Mouse (Mus musculus) brain, embryonic 14.5 days (tissue): Measurements from ENCODE around the gene Rgl1. TPM values are rescaled to one million over a fixed set of nuclear protein-coding genes. Genes with fewer than 3 reads are reported as not detected.

Experiments
- DNase-seq: peaks from one replicate; pipeline ENCODE4 v3.0.0-alpha.2; 2011; ENCODE audit warnings: low read depth
- CTCF ChIP-seq: fragments of 200-500 bp; IDR thresholded peaks from 2 replicates; pipeline ENCODE4 v1.5.1; 2012; ENCODE audit warnings: inconsistent platforms, mild to moderate bottlenecking, moderate library complexity, borderline replicate concordance; ENCODE audit not compliant: insufficient read depth, insufficient read length; ENCODE audit errors: extremely low read depth
- POLR2A ChIP-seq: fragments of 200-500 bp; IDR thresholded peaks from 2 replicates; pipeline ENCODE4 v1.6.1; 2012; ENCODE audit warnings: mild to moderate bottlenecking, inconsistent platforms, borderline replicate concordance; ENCODE audit not compliant: poor library complexity, insufficient read depth, insufficient read length, severe bottlenecking; ENCODE audit errors: extremely low read depth
- polyA plus RNA-seq: library from polyadenylated mRNA; depleted of rRNA; stranded (reverse); fragments of >200 nt; gene quantifications from 2 replicates; pipeline ENCODE4 v1.2.3, GENCODE M21; 2012

Rgl1 gene
- polyA plus RNA-seq, 1 experiment = 14.1 TPM

- DNase-seq = no peak
- no peak for TF ChIP-seq CTCF
Measured at GRCm38 (mm10) chr1:152697341-152697740, 68.8 kb downstream of the Rgl1 start.

GRCm38 (mm10) chr1:152695491-152695890, 70.7 kb downstream of the Rgl1 start:
- no peak for DNase-seq
- no peak for TF ChIP-seq POLR2A
- no peak for TF ChIP-seq CTCF

- TF ChIP-seq POLR2A = no peak
- no peak for TF ChIP-seq CTCF
- DNase-seq = no peak
Measured at GRCm38 (mm10) chr1:152689968-152690367, 76.2 kb downstream of the Rgl1 start.

GRCm38 (mm10) chr1:152687733-152688181, 78.4 kb downstream of the Rgl1 start:
- TF ChIP-seq CTCF (no peak), POLR2A (no peak)
- DNase-seq = peak; percentile 87

- TF ChIP-seq CTCF (no peak), POLR2A (no peak)
- peak; percentile 55 for DNase-seq
Measured at GRCm38 (mm10) chr1:152687099-152687730, 78.9 kb downstream of the Rgl1 start.

- DNase-seq = no peak
- no peak for TF ChIP-seq CTCF
Measured at GRCm38 (mm10) chr1:152685531-152685930, 80.6 kb downstream of the Rgl1 start.

DNA sequence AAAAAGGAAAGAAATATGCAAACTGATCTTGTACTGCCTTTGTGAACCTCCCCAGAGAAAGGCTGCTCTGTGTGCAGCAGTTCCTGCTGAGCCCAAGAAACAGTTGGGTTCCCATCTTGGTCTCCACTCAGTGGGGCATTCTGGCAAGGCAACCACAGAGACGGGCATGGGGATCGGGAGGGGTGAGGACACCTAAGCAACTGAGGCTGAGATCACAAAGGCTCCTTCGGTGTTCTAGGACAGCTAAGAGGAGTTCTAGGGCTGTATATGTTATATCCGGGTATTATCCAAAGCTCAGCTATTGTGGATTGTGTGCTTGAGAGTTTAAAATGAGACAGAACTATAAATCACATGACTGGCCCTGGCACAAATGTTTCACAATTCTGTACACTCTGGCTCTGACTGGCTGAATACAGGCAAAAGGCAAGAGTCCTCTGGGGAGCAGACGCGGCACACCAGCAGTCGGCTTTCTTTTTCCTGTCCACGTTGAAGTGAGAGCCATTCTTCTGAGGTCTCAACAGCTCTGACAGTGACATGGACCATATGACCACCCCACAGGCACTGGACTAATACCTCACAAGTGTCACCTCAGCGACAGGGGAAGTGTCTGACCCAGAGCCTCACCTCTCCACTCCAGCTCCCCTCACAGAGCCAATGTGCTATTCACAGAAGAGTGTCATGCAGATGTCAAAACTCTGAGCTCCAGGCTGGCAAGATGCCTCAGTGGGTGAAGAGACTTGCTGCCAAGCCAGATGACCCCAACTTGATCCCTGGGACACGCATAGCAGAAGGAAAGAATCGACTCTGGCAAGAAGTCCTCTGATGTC, 83.6 kb downstream of the Rgl1 start:
- DNase-seq = no peak
- TF ChIP-seq POLR2A (no peak), CTCF (no peak)

DNA sequence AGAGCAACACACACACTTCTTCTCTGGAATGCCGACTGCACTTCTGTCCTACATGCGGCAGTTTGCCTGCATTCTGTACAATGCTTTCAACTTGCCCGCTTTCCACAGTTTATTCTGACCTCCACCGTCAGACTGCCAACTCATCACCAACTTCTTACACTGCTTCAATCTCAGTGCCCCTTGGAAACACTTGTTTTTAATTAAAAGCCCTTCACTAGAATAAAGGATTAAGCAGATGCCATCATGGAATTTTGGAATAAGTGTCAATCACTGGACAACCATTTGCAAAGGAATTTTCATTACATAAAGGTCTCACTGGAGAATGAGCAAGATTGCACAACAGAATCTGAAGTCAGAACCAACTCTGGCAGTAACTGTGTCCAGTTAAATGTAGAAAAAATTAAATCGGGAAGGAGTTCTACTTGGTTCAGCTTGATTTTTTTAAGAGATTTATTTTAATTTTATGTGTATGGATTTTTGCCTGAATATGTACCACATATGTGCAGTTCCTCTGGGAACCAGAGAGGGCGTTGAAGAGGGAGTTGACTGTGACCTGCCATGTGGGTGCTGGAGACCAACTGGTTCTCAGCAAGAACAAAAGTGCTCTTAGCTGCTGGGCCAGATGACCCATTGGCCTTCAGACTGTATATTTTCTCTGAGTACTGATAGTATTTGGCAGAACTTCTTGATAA, 84.3 kb downstream of the Rgl1 start:
- TF ChIP-seq POLR2A = no peak
- TF ChIP-seq CTCF = peak; percentile 7; the same call in 1 of the 2 replicates
- no peak for DNase-seq

- TF ChIP-seq CTCF (no peak), POLR2A (no peak)
- DNase-seq = no peak
Measured at GRCm38 (mm10) chr1:152681116-152681515, 85.0 kb downstream of the Rgl1 start.

- TF ChIP-seq CTCF (peak; percentile 21; the same call in 1 of the 2 replicates), POLR2A (no peak)
- DNase-seq = no peak
Measured at GRCm38 (mm10) chr1:152678451-152678850, 87.7 kb downstream of the Rgl1 start.

GRCm38 (mm10) chr1:152677482-152678211, 88.5 kb downstream of the Rgl1 start:
- TF ChIP-seq POLR2A (no peak), CTCF (no peak)
- no peak for DNase-seq
